Mouse (Mus musculus): ENCODE measurements around the gene Gna15. TPM values are rescaled to one million over a fixed set of nuclear protein-coding genes. Genes with fewer than 3 reads are reported as not detected.
A peak's percentile ranks its signal among the peaks of the same experiment; 100 is the strongest.

Gna15 gene
- total RNA-seq, 2 experiments from 2014 or later, result 1.0 to 1.3 TPM

GRCm38 (mm10) chr10:81523570-81523969 lies 455 bp downstream of the Gna15 start:
- no peak for DNase-seq

DNA sequence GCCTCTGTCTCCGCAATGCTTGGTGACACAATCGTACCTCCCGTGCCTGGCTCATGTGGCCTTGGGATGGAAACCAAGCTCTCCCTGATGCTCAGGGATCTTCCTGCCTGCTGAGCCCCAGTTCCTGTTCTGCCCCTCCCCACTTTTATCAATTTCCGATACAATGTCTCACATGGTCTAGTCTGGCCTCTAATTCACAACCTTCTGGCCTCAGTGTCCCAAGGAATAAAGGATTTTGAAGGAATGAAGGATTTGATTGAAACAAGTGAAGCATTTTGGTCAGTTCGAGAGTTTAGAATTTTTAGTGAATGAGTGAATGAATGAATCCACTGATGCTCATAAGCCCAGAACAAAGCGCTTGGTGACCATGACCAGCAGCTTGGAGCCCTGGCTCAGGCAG lies 883 bp downstream of the Gna15 start:
- DNase-seq, result no peak

DNA sequence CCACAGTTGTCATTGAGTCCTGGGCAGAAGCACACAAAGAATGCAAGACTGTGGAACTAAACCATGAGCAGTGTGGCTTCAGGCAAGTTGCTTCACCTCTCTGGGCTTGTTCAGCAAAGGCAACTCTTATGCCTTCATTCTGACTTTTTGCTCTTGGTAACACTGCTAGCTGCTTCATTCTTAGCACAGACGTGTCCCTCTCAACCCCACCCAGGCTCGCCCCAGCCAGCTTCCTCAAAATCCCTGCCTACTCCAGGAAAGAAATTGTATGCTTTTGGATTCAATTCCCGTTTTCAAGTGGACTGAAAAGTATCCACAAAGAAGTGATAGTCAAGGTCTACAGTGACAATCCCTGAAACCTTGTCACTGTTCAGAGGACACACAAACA lies 4.1 kb downstream of the Gna15 start:
- DNase-seq, result no peak

GRCm38 (mm10) chr10:81519227-81519977 lies 4.6 kb downstream of the Gna15 start:
- no peak for DNase-seq

- DNase-seq, result peak; percentile 78 to 83
Observed at GRCm38 (mm10) chr10:81518546-81518945, 5.5 kb downstream of the Gna15 start.

DNA sequence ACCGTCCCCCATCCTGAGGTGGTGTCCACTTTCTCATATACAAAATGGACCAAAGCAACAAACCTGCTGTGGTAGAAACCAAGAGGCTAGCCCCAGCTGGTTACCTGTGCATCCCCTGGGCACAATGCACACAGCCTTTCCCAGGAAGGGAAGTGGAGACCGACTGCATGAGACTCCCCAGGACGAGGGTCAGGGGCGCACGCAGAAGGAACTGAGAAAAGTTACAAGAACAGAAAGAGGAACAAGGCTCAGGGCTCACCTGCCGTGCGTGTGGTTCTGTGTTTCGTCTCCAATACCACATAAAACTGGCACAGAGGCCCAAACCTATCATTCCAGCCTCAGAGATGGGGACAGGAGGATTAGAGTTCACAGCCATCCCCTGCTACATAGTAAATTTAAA lies 6.8 kb downstream of the Gna15 start:
- no peak for DNase-seq

GRCm38 (mm10) chr10:81513798-81514197 lies 10.2 kb downstream of the Gna15 start:
- no peak for DNase-seq

DNA sequence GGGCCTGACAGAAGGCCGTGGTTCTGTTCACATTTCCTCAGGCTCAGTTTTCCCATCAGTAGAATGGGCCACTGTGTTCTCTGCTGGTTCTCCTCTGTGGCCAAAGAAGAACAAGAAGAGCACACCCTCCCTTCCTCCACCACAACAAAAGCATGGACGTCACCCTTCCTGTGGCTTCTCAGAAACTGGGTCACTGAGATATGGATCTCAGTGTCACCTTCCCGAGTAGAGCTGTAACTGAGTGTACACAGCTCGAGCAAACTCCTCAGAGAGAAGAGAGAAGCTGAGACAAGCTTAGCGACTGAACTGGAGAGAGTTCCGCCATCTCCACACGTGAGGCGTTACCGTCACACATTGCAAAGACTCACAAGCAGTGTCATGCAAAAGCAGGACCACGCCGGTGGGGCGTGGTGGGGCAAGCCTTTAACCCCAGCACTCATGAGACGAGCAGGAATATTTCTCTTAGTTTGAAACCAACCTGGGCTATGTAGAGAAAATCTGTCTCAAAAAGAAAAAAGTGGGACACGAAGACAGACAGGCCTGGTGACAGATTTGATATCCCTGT lies 13.7 kb downstream of the Gna15 start:
- DNase-seq, result no peak

DNA sequence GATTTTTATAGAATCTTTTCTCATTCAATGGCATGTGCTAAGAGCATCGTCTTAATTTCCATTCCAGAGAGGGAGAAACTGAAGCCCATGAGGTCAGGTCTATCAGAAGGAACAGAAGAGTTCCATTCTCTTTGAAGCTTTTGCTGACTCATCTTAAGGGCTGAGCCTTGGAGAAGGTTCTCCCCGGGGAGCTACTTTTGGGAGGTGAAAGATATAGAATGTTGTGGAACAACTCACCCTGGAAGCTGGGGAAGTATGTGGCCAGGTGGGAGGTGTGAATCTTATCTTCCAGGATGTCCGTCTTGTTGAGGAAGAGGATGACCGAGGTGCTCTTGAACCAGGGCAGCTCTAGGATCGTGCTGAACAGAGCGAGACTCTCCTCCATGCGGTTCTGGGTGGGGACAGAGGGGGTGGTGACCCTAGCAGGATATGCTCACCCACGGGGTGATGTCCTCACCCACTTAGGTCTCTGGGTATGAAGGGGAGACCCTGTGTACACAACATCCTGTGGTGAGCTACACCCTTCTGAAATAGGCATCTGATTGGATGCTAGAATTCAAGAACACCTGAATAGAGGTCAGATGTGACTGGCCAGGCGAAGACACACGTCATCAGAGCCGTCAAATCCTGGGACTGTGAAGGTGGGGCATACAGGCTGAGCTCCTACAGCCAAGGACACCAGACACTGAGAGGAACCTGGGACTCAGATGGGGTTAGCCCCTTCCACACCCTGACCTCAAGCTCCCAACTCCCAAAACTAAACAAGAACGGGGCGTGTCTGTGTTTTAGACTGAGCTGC lies 16.1 kb downstream of the Gna15 start:
- no peak for DNase-seq

DNA sequence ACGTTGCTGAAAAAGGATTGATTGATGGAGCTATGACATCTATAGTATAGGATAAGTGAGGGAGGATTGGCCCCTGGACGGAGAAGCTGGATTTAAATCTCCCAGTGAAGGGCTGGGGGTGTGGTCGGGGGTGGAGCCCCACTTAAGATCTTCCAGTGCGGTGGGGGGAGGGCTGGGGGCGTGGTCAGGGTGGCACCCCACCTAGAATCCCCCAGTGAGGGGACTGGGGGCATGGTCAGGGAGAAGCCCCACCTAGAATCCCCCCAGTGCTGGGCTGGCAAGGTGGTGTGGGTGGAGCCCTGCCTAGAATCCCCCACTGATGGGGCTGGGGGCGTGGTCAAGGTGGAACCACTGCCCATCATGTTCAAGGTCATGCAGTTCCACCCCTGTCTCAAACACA lies 16.9 kb downstream of the Gna15 start:
- DNase-seq, result no peak

DNA sequence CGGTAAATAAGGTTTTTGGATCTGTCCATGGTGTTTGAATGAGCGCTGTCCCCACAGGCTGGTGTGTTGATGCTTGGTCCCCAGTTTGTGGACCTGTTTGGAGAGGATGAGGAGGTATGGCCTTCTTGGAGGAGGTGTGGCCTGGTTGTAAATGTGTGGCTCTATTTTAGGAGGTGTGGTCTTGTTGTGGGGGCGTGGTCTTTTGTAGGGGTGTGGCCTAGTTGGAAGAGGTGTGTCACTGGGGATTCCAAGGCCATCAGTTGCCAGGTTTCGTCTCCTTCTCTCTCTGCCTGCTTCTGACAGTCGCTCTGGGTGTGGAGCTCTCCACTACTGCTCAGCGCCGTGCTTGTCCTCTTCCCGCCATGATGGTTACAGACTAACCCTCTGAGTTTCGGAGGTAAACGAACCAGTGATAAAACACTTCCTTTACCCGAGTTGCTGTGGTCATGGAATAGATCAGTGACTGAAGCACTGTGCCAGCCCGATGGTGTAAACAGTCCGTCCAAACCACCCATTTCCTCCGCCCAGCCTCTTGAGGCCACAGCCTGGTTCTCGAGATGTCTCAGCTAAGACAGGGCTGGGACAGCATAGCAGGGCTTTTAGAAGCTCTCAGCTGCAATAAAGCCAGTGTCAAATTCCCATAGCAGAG lies 18.9 kb downstream of the Gna15 start:
- DNase-seq, result no peak

GRCm38 (mm10) chr10:81502658-81503057 lies 21.4 kb downstream of the Gna15 start:
- DNase-seq, result peak; percentile 91

GRCm38 (mm10) chr10:81501863-81502262 lies 22.2 kb downstream of the Gna15 start:
- no peak for DNase-seq

GRCm38 (mm10) chr10:81500032-81500431 lies 24.0 kb downstream of the Gna15 start, which contains the start of gene S1pr4:
Gene S1pr4, minus strand, starts transcription at chr10:81500132.
- no peak for DNase-seq

DNA sequence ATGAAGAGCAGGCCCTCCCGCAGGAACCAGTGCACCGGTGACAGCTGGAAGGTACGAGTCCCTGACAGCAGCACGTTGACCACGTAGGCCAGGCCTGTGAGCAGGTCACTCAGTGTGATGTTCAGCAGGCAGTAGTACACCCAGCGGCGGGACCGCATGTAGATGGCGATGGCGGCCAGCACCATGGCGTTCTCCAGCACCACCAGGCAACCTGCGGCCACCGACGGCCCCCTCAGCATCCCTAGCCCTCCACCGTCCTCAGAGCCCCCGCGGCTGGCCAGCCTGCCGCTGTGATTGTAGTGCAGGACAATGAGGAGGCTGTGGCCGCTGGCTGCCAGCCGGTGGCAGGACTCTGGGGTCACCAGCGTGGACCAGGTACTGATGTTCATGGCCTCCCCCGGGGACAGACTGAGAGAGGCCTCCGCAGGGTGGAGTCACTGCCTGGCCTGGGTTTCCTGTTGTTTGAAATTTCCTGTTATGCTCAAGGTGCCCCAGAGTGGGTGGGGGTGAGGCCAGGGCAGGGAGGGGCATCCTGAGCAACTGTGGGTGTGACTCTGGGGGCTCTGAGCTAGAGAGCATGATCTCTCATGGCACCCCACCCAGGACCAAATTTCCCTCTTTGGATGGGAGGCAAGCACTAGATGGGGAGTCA lies 24.6 kb downstream of the Gna15 start:
- DNase-seq, result peak in 1 of 2 experiments; percentile 57

DNA sequence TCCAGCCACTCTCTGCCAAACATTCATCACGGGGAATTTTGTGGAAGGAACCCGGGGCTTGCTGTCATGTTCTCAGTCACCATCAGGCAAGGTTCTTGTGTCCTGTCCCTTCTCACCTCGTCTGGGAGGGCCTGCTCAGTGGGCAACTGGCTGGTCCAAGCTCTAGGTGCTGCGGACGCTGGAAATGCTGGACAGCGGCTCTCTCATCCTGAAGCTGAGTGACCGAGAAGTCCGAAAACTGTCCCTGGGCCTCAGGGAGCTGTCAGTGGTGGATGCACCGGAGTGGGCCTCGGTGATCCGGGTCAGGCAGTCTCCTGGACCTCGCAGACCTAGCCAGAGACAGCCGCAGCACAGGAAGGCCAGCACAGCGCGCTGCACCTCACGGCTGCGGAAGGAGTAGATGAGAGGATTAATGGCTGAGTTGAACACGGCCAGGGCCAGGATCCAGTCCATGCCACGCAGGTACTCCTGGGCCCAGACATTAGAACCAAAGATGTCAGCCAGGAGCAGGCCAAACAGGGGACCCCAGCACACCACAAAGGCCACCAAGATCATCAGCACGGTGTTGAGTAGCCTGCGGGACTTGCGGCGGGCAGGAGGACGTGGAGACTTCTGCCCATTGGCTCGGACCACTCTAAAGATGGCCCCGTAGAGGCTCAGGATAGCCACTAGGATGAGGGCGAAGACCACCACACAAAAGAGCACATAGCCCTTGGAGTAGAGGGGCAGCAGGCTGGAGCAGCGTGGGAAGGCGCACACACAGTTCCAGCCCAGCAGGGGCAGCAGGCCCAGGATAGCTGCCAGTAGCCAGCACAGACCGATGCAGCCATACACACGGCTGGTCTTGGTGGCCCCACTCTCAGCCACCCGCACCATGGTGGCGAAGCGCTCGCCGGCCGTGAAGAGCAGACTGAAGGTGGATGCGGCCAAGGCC lies 25.4 kb downstream of the Gna15 start:
- no peak for DNase-seq

DNA sequence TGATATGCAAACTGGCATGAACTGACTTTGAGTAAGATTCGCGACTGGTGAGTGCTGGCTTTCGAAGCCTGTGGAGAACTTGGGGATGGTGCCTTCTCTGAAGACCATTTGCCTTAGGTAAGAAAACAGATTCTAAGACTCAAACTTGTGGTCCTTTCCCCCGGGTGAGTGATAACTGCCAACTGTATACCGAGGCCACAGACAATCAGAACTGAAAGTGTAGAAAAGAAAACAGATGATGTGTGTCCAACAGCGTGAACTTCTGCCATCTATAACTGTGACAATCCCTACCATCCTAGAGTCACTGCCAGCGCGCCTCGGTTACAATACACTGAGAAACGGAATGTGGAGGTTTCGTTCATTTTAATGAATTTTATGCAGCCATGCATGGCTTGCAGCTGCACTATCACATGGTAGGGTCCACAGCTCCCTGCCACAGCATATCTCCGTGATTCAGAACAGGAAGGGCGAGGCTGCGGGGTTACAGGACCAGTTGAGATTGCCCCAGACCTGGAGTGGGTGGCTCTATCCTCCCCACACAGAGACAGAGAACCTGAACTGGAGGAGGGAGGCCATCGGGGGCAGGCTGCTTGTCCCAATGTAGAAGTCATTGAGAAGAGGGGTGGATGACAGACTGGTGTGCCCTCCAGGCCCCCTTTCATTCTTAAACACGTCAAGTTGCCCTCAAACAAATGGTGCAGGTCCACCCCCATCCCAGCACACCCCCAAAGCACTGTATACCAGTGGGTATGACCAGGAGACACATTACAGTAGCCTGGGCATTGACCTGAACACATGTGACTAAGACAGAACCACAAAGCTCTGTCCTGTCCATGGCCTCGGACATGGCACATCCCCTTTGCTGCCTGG lies 26.4 kb downstream of the Gna15 start:
- no peak for DNase-seq

GRCm38 (mm10) chr10:81496969-81497368 lies 27.1 kb downstream of the Gna15 start:
- DNase-seq, result no peak

DNA sequence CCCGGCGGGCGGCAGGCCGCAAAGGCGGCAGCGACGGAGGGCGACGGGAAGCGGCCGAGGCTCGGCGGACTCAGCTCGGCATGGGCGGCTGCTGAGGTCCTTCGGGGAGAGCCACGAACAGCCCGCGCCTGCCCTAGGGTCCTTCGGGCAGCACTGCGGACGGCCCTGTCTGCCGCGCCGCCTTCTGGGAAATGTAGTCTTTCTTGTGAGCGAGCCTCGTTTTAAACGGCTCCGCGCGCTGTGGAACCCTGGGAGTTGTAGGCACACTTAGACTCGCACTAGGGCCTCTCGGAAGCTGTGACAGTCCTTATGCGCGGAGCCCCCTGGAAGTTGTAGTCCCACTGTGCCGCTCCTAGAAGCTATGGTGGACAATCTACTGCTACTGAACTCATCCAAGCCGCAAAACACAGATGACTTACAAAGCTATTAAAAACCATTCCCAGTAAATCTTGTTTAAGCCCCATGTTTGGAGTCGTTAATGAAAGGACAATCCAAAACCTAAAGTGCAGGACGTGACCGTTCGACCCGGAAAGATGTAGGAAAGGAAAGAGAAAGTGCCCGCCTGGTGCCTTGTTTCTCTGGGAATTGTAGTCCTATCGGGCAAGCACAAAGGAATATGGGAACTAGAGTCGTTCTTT lies 27.6 kb downstream of the Gna15 start, which contains the start of gene Ncln:
TSS of gene Ncln (minus strand) at position 129 of the 638 bp plus-strand sequence.
- peak; percentile 97 for DNase-seq

Measured in adrenal gland, postnatal 36 days (tissue).